Mouse (Mus musculus): ENCODE measurements around the gene Plk3.
"Not testable (repeated sequence)": the region's sequence is repeated elsewhere in the genome, so short reads cannot be mapped to it uniquely, and the experiment has no call there.

The Plk3 gene

GRCm38 (mm10) chr4:117133817-117134600, at the start of gene Plk3:
TSS of gene Plk3 (minus strand) at chr4:117133963.
- in situ Hi-C loops (cut with MboI; ENCODE audit: unreplicated experiment in 2 of 2), result loop anchor here (10.0 to 25.0 kb wide), 3 partner anchors 422 to 997 kb away; partner anchors contain the start of genes Ccdc163 (in 1 of the 2), Mmachc (in 1 of the 2) and Tesk2 (in 1 of the 2)

DNA sequence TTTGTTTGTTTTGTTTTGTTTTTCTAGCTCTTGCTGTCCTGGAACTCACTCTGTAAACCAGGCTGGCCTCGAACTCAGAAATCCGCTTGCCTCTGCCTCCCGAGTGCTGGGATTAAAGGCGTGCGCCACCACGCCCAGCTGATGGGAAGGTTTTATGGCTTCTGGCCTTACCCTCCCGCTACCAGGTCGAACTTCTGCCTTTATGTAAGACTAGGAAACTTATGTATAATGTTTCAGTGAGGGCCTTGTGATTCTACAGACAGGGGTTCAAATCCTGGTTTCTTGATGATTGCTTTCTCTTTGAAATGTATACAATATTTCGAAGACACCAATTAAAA, 49.0 kb upstream of the Plk3 start:
- in situ Hi-C loops (cut with MboI; ENCODE audit: unreplicated experiment in 2 of 2), result not testable (repeated sequence)

DNA sequence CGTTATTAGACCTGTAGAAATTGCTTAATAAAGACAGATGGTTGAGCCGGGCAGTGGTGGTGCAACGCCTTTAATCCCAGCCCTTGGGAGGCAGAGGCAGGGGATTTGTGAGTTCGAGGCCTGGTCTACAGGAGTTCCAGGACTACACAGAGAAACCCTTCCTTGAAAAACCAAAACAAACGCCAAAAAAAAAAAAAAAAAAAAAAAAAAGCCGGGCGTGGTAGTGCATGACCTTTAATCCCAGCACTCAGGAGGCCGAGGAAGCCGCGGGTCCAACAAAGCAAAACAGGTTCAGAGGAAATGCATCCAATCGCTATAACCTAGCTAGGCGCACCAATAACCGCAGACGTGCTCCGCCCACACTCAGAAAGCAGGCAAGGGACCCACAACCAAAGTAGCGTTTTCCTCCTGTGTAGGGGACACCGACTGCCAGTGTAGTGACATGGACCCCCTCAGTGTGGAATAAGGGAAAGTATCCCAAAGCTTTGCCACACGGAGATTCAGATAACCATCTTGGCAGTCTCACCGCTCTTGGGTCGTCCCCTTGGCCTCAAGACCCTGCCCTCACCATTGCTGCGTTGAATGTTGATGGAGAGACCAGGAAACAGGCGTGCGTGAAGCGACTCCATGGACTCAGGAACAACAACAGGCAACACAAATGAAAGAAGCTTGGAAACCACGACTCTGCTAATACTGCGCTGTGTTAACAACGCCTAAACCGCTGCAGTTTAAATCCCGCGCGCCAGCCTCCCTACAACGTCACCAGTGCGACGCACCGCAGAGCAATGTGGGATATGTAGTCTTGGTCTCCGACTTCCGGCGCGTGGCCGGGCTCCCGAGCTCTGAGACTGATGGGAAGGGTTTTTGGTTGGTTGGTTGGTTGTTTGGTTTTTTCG, 48.3 kb upstream of the Plk3 start, which contains the start of gene Kif2c:
Gene Kif2c, minus strand, starts transcription at position 777 of the 896 bp plus-strand sequence.
- in situ Hi-C loops (cut with MboI; ENCODE audit: unreplicated experiment in 2 of 2), result no loop called here

DNA sequence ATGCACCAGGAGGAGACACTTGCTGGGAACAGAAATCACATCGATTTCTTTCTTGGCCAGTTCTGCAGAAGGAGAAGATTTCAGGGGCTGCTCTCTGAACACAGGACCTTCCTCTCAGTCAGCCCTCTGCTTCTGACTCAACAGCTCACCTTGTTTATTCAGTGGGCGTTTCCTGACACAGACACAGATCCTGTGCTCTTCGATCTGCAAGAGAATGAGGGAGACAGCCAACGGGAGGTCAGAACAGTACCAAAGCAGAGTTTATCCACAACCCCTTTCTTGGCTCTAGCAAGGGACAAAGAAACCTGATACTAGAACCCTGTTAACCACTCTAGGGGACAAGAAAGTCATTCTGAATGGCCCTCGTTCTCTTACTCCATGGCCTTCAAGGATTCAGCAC, 36.2 kb upstream of the Plk3 start:
- in situ Hi-C loops (cut with MboI; ENCODE audit: unreplicated experiment in 2 of 2), result no loop called here

DNA sequence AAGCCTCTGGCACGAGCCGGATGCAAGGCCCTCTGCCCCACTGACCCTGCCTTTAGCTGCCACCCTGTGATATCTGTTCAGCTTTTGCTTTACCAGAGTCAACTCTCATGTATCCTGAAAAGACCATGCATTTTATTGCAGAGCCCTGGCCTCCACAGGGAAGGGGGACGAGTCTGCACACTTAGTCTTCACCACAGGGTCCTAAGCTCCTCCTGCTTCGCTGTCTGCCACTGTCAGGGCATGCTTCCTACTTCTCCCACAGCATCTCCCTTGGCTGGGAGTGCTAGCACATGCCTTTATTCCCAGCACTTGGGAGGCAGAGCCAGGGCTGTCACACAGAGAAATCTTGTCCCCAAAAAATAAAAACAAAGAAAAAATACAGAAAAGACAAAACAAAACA, 27.4 kb upstream of the Plk3 start:
- in situ Hi-C loops (cut with MboI; ENCODE audit: unreplicated experiment in 2 of 2), result no loop called here

- in situ Hi-C loops (cut with MboI; ENCODE audit: unreplicated experiment in 2 of 2), result no loop called here
These were observed 25.9 kb upstream of the Plk3 start for GRCm38 (mm10) chr4:117159666-117160065.

- in situ Hi-C loops (cut with MboI; ENCODE audit: unreplicated experiment in 2 of 2), result no loop called here
These were observed 22.6 kb upstream of the Plk3 start for GRCm38 (mm10) chr4:117156372-117156771.

DNA sequence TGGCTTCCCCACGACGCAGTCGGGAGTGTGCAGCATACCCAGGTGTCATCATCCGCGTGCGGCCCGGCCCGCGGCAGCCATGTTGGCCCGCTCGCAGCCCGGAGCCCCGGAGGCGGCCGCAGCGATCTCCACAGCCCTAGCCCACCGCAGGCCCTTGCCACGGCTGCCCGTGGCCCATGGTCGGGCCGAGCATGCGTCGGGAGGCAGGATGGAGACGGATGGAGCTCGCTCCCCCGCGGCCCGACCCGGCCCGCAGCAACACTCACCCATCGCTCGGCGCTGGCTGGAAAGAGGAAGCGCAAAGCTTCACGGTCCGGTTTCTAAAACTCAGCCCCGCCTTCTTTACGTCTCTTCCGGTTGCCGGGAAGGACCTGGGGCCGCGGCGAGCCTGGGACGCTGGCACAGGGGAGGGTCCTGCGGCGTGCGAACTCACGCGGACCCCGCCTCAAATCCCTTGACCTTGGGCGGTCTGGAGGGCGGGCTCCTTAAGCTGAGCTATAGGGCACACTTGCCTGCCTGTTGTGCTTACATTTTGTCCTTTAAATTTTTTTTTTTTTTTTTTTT, 22.1 kb upstream of the Plk3 start, which contains the start of gene Rps8:
Gene Rps8, minus strand, starts transcription at position 452 of the 564 bp plus-strand sequence.
- in situ Hi-C loops (cut with MboI; ENCODE audit: unreplicated experiment in 2 of 2), result no loop called here

GRCm38 (mm10) chr4:117155020-117155791, 21.4 kb upstream of the Plk3 start:
- in situ Hi-C loops (cut with MboI; ENCODE audit: unreplicated experiment in 2 of 2), result no loop called here

- in situ Hi-C loops (cut with MboI; ENCODE audit: unreplicated experiment in 2 of 2), result loop anchor here in 1 of 2 experiments (5.0 kb wide), 1 partner anchor 35 kb away; no protein-coding TSS in a partner anchor
These were observed 19.0 kb upstream of the Plk3 start for GRCm38 (mm10) chr4:117152714-117153113.

DNA sequence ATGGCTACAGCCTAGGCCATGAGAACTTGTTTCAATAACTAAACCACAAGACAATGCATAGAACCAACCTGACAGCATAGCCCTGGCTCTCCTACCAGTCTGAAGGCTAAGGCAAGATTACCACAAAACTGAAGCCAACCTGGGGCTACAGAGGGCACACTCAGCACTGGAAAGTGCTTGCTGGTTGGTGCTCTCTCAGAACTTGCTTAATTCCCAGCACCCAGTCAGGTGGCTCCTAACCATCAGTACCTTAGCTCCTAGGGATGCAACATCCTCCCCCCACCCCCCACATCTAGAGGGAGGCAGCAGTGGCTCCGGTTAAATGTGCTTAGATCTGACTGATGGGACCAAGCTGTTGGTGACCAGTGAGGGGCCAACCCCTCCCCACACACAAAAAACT, 17.7 kb upstream of the Plk3 start:
- in situ Hi-C loops (cut with MboI; ENCODE audit: unreplicated experiment in 2 of 2), result loop anchor here in 1 of 2 experiments (5.0 kb wide), 1 partner anchor 36 kb away; no protein-coding TSS in a partner anchor

- in situ Hi-C loops (cut with MboI; ENCODE audit: unreplicated experiment in 2 of 2), result loop anchor here in 1 of 2 experiments (5.0 kb wide), 1 partner anchor 37 kb away; no protein-coding TSS in a partner anchor
These were observed 16.5 kb upstream of the Plk3 start for GRCm38 (mm10) chr4:117150212-117150733.

DNA sequence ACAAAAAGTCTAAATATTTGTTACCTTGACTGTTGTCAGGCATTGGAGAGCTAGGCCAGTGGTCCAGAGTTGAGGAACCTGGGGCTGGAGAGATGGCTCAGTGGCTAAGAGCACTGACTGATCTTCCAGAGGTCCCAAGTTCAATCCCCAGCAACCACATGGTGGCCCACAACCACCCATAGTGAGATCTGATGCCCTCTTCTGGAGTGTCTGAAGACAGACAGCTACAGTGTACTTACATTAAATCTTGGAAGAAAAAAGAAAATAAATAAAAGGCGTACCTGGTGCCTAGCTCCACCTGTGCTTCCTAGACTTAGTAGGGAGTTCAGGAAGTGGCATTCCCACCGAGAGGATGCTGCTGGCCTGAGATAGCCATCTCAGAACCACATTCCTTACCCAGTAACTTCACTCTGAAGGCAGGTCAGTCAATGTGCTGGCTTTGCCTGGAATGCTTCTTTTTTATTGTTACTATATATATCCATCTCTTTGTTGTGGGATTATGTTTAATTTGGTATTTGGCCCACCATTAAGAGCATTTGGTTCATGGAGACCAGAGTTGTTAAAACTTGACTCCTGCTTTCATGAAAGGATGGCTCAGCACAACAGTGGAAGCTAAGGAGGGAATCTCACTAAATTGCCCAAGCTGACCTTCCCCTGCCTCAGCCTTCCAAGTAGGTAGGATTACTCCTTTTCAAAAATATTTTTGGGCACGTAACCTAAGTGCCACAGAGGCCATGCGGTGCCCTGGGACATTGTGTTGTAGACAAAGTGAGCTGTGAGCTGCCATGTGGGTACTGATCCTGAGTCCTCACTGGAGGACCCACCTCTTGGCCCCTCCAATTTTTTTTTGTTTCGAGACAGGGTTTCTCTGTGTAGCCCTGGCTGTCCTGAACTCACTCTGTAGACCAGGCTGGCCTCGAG, 15.8 kb upstream of the Plk3 start:
- in situ Hi-C loops (cut with MboI; ENCODE audit: unreplicated experiment in 2 of 2), result loop anchor here (5.0 to 25.0 kb wide), 5 partner anchors 38 to 1012 kb away; partner anchors contain the start of genes Ccdc163 (in 1 of the 2), Mmachc (in 1 of the 2) and Tesk2 (in 1 of the 2)

GRCm38 (mm10) chr4:117148815-117149214, 15.1 kb upstream of the Plk3 start:
- in situ Hi-C loops (cut with MboI; ENCODE audit: unreplicated experiment in 2 of 2), result loop anchor here (5.0 to 25.0 kb wide), 4 partner anchors 47 to 1012 kb away; partner anchors contain the start of genes Ccdc163 (in 1 of the 2), Mmachc (in 1 of the 2) and Tesk2 (in 1 of the 2)

DNA sequence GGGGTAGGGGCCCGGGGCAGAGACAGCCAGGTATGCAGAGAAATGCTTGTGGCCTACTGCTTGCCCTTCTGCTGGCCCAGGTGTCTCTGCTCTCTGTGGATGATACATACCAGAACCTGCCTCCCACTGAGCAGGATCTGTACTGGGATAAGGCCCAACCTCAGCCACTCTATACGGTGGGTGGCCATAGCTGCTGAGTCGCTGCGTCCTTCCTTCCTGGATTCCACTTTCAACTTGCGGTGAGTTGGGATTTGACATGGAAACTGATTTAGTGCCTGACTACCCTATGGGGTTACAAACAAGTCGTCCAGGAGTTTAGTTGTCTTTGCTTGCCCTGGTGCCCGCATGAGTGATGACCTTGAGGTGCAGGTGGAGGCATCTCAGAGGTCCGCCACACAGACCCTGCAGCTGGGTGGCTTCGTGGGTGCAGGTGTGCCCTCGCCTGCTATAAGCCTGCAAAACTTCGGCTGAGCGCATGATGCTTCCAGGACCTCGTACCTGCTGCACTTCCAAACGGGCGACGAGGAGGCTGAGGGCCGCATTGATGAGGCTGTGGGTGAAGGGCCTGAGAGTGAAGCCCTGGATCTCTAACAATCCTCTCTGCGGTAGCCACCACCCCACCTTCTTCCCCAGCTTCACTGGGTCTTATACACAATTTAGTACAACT, 14.4 kb upstream of the Plk3 start:
- in situ Hi-C loops (cut with MboI; ENCODE audit: unreplicated experiment in 2 of 2), result loop anchor here (5.0 to 25.0 kb wide), 4 partner anchors 46 to 1011 kb away; partner anchors contain the start of genes Ccdc163 (in 1 of the 2), Mmachc (in 1 of the 2) and Tesk2 (in 1 of the 2)

- in situ Hi-C loops (cut with MboI; ENCODE audit: unreplicated experiment in 2 of 2), result loop anchor here (5.0 to 25.0 kb wide), 4 partner anchors 44 to 1009 kb away; partner anchors contain the start of genes Ccdc163 (in 1 of the 2), Mmachc (in 1 of the 2) and Tesk2 (in 1 of the 2)
These were observed 12.4 kb upstream of the Plk3 start for GRCm38 (mm10) chr4:117146176-117146575.

GRCm38 (mm10) chr4:117145248-117145647, 11.5 kb upstream of the Plk3 start:
- in situ Hi-C loops (cut with MboI; ENCODE audit: unreplicated experiment in 2 of 2), result loop anchor here (5.0 to 25.0 kb wide), 4 partner anchors 43 to 1008 kb away; partner anchors contain the start of genes Ccdc163 (in 1 of the 2), Mmachc (in 1 of the 2) and Tesk2 (in 1 of the 2)

Measured in v-Abl transformed pro-B cells (cell line).